Mouse (Mus musculus) hindbrain, embryonic 13.5 days (tissue): Measurements from ENCODE around the gene Tmem186. TPM values are rescaled to one million over a fixed set of nuclear protein-coding genes. Genes with fewer than 3 reads are reported as not detected.
A peak's percentile ranks its signal among the peaks of the same experiment; 100 is the strongest.

Experiments
- ATAC-seq: fragments of 200-750 bp; cut with Nextera tagmentation; 2 replicates; pipeline ENCODE4 v1.8.0; 2017; ENCODE audit warnings: moderate TSS enrichment; ENCODE audit not compliant: low FRiP score
- H3K27ac ChIP-seq: fragments of 300-500 bp; sonication (generic); 2 replicates; pipeline ENCODE4 v1.5.1; 2015; ENCODE audit warnings: inconsistent platforms, mild to moderate bottlenecking, moderate library complexity
- H3K27me3 ChIP-seq: fragments of 300-500 bp; sonication (generic); 2 replicates; pipeline ENCODE4 v1.6.1; 2015; ENCODE audit warnings: mild to moderate bottlenecking, inconsistent platforms
- H3K36me3 ChIP-seq: fragments of 300-500 bp; sonication (generic); 2 replicates; pipeline ENCODE4 v1.6.1; 2015; ENCODE audit warnings: mild to moderate bottlenecking, inconsistent platforms
- H3K4me1 ChIP-seq: fragments of 300-500 bp; sonication (generic); replicated peaks from 2 replicates; pipeline ENCODE4 v1.6.1; 2015; ENCODE audit warnings: inconsistent platforms
- H3K4me2 ChIP-seq: fragments of 300-500 bp; sonication (generic); 2 replicates; pipeline ENCODE4 v1.6.1; 2015; ENCODE audit warnings: inconsistent platforms, mild to moderate bottlenecking, moderate library complexity
- H3K4me3 ChIP-seq: fragments of 300-500 bp; sonication (generic); 2 replicates; pipeline ENCODE4 v1.5.1; 2015; ENCODE audit warnings: mild to moderate bottlenecking, inconsistent platforms
- H3K9ac ChIP-seq: fragments of 300-500 bp; sonication (generic); 2 replicates; pipeline ENCODE4 v1.6.1; 2015; ENCODE audit warnings: mild to moderate bottlenecking, inconsistent platforms
- H3K9me3 ChIP-seq: fragments of 300-500 bp; sonication (generic); 2 replicates; pipeline ENCODE4 v1.6.1; 2016; ENCODE audit warnings: inconsistent platforms
- WGBS: fragments of 180-500 bp; shearing (Covaris S2); methylation state at CpG from one replicate; pipeline ENCODE4 v1.1.7; 2015; 5-methylcytosine and 5-hydroxymethylcytosine counted together
- microRNA-seq: library from miRNA; unstranded; fragments of <30 nt; microRNA quantifications from one replicate; pipeline ENCODE4, GENCODE M21; 2016
- polyA plus RNA-seq: library from polyadenylated mRNA; unstranded; fragments of >200 nt; fragmentation: Nextera tagmentation; extraction: Ambion mirVana; gene quantifications from 2 replicates; pipeline ENCODE4 v1.2.1, GENCODE M21; 2015

Tmem186 gene
- polyA plus RNA-seq, 1 experiment from 2014 or later, result 22.2 TPM

DNA sequence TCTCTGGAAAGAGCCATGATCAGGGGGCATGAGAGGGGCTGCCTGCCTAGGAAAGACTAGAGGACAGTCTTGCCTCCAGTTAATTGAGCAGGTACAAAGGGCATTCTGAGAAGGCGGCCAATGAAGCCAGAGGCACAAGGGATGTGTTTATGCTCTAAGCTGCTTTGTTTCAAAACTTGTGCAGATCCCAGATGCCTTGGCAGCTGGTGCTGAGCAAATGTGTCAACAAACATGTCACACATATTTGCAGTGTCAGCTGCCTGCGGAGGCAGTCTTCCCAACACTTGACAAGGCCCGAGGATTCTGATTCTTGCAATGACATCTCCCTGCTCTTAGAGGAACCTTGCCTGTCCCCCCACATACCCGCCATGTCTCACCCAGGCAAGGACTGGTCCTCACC is 42.1 kb downstream of the Tmem186 start:
- 73% methylated on average over 4 of the region's 4 CpGs for WGBS
- Histone ChIP-seq H3K9me3 (no peaks in the 10 kb centered on the region), H3K4me1 (0 out of 2 replicates have a peak, but pooled peaks cover 3% of the 10 kb centered on the region), H3K27me3 (no peaks in the 10 kb centered on the region), H3K9ac (no peak overlapping the region), H3K27ac (0 out of 2 replicates have a peak overlapping the region, but pooled peaks have one; percentile 12), H3K4me3 (no peak overlapping the region), H3K4me2 (no peak overlapping the region), H3K36me3 (peaks cover 18% of the 10 kb centered on the region)
- no peak for ATAC-seq

DNA sequence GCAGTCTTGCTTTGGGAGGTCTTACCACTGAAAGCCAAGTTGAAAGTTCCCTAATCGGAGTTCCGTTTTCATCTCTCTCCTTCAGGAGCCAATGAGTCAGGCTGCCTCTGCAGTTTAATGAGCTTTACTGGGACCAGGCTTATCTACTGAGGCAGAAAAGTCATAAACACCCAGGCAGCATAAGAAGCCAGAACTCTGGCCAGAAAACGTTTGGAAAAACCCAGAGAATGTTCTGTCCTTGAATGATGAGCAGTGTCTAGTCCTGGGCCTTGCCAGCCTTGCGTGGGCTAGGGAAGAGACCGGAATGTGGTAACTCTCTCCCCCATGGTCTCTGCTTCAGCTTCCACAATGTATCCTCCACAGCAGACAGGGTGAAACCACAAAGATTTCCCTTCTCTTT is 52.5 kb downstream of the Tmem186 start:
- WGBS, result 78% methylated on average over 5 of the region's 5 CpGs
- Histone ChIP-seq H3K9ac (no peak overlapping the region), H3K4me2 (no peak overlapping the region), H3K36me3 (peaks cover 78% of the 10 kb centered on the region), H3K9me3 (no peaks in the 10 kb centered on the region), H3K27me3 (no peaks in the 10 kb centered on the region), H3K27ac (no peak overlapping the region), H3K4me1 (0 out of 2 replicates have a peak, but pooled peaks cover 5% of the 10 kb centered on the region), H3K4me3 (no peak overlapping the region)
- ATAC-seq, result no peak

DNA sequence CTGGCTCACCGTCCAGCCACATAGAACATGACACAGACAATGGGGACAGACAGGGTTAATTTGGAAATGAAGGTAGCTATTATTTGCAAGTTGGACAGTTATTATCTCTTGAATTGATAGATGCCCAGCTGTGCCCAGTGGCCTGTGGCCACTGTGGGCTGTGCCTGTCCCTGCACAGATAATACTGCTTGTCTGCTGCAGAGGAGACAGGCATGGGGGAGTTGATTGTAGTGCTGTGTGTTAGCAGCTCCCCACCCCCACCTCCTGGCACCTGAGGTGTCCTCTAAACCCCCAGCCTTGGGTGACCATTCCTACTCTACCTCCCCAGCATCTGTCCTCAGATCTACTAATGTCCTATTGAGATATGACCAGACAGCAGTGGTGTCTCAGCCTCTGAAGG is 53.3 kb downstream of the Tmem186 start:
- Histone ChIP-seq H3K9ac (no peak overlapping the region), H3K27me3 (no peaks in the 10 kb centered on the region), H3K4me1 (0 out of 2 replicates have a peak, but pooled peaks cover 5% of the 10 kb centered on the region), H3K4me3 (no peak overlapping the region), H3K4me2 (no peak overlapping the region), H3K36me3 (peaks cover 74% of the 10 kb centered on the region), H3K9me3 (no peaks in the 10 kb centered on the region), H3K27ac (no peak overlapping the region)
- no peak for ATAC-seq
- WGBS, result 32% methylated on average over 1 of the region's 1 CpGs

Small RNA genes lying within 50 kb of the gene (microRNA-seq; reads per million reads assigned to microRNA genes)
- gene Gm22137, result not detected

Other genes starting within 250 kb of the Tmem186 start
- 0.23 and 0.45 TPM in 2 replicates for gene Tmem114, start 212.6 kb downstream of the Tmem186 start, polyA plus RNA-seq
- 34.6 and 34.8 TPM in 2 replicates for gene Mettl22, start 166.9 kb downstream of the Tmem186 start, polyA plus RNA-seq
- gene Abat, start 124.3 kb downstream of the Tmem186 start, polyA plus RNA-seq, result 81.1 and 88.3 TPM in 2 replicates
- gene Pmm2, start within 50 bp of the Tmem186 start, polyA plus RNA-seq, result 48.3 and 49.3 TPM in 2 replicates
- 242 and 243 TPM in 2 replicates for gene Carhsp1, start 34.4 kb upstream of the Tmem186 start, polyA plus RNA-seq
- not detected in 2 replicates for gene Gm5767, start 43.1 kb upstream of the Tmem186 start, polyA plus RNA-seq
- 27.8 and 34.1 TPM in 2 replicates for gene Usp7, start 154.6 kb upstream of the Tmem186 start, polyA plus RNA-seq
- 30.6 and 31.3 TPM in 2 replicates for gene 1810013L24Rik, start 192.4 kb upstream of the Tmem186 start, polyA plus RNA-seq